Mouse (Mus musculus) layer of hippocampus, postnatal 10 days (tissue): ENCODE data around the gene Nfkbie. TPM values are rescaled to one million over a fixed set of nuclear protein-coding genes. Genes with fewer than 3 reads are reported as not detected.

Experiments used
- DNase-seq, 2 experiments: peaks; one replicate each; pipeline ENCODE4 v3.0.0; 2021; ENCODE audit warnings: low spot score in 2 of 2
- long read RNA-seq: library from polyadenylated mRNA; stranded (forward); transcript quantifications from one replicate; pipeline ENCODE4 v2.0.0, GENCODE M21; 2023
- total RNA-seq, 2 experiments: library from RNA; stranded (reverse); gene quantifications; 2 replicates each; pipeline ENCODE4 v1.2.3; 2021

Gene Nfkbie
- total RNA-seq: 1 to 10 TPM; 3.5 to 3.9 TPM
- long read RNA-seq, transcript Nfkbie-201 (6 exons, 2,435 nt): major isoform, 5 of 7 reads
- long read RNA-seq, partial matches to known transcripts: 0 of 7 reads
- long read RNA-seq, other reads (novel, unspliced or antisense): 2 of 7 reads

- DNase-seq: peak; percentile 88 to 93
Measured at GRCm38 (mm10) chr17:45555452-45556106, at the start of gene Nfkbie. Gene Nfkbie, plus strand, starts transcription at chr17:45555703.

- DNase-seq: no peak
Measured at GRCm38 (mm10) chr17:45505941-45506465, 49.5 kb upstream of the Nfkbie start.

GRCm38 (mm10) chr17:45506700-45507189 lies 48.8 kb upstream of the Nfkbie start, which contains the start of gene Aars2:
Gene Aars2, plus strand, starts transcription at chr17:45506841.
- DNase-seq: peak; percentile 96

- DNase-seq: no peak
Measured at GRCm38 (mm10) chr17:45510871-45511270, 44.6 kb upstream of the Nfkbie start.

GRCm38 (mm10) chr17:45511757-45512156 lies 43.7 kb upstream of the Nfkbie start:
- no peak for DNase-seq

GRCm38 (mm10) chr17:45515204-45515726 lies 40.2 kb upstream of the Nfkbie start:
- no peak for DNase-seq

- DNase-seq: no peak
Measured at GRCm38 (mm10) chr17:45515806-45516205, 39.7 kb upstream of the Nfkbie start.

GRCm38 (mm10) chr17:45516488-45516887 lies 39.0 kb upstream of the Nfkbie start:
- peak; percentile 89 to 91 for DNase-seq

GRCm38 (mm10) chr17:45517135-45517534 lies 38.4 kb upstream of the Nfkbie start:
- DNase-seq: no peak

GRCm38 (mm10) chr17:45517549-45518215 lies 37.8 kb upstream of the Nfkbie start:
- DNase-seq: no peak

GRCm38 (mm10) chr17:45518766-45519475 lies 36.6 kb upstream of the Nfkbie start:
- DNase-seq: no peak

- DNase-seq: no peak
Measured at GRCm38 (mm10) chr17:45520136-45520535, 35.4 kb upstream of the Nfkbie start.

- DNase-seq: peak in 1 of 2 experiments; percentile 47
Measured at GRCm38 (mm10) chr17:45523263-45523662, 32.2 kb upstream of the Nfkbie start, which contains the start of gene Tcte1. Gene Tcte1, plus strand, starts transcription at chr17:45523434.

GRCm38 (mm10) chr17:45524961-45525360 lies 30.5 kb upstream of the Nfkbie start:
- no peak for DNase-seq

- no peak for DNase-seq
Measured at GRCm38 (mm10) chr17:45526571-45526970, 28.9 kb upstream of the Nfkbie start.

GRCm38 (mm10) chr17:45530346-45530782 lies 25.1 kb upstream of the Nfkbie start:
- peak in 1 of 2 experiments; percentile 37 for DNase-seq

GRCm38 (mm10) chr17:45532896-45533295 lies 22.6 kb upstream of the Nfkbie start:
- DNase-seq: no peak

- no peak for DNase-seq
Measured at GRCm38 (mm10) chr17:45536264-45536663, 19.2 kb upstream of the Nfkbie start.

GRCm38 (mm10) chr17:45538394-45538793 lies 17.1 kb upstream of the Nfkbie start:
- DNase-seq: no peak

GRCm38 (mm10) chr17:45539664-45540063 lies 15.8 kb upstream of the Nfkbie start:
- no peak for DNase-seq

GRCm38 (mm10) chr17:45542129-45542528 lies 13.4 kb upstream of the Nfkbie start:
- no peak for DNase-seq
